Mouse (Mus musculus) kidney, adult 2 months (tissue): ENCODE data around the gene Arih2. TPM values are rescaled to one million over a fixed set of nuclear protein-coding genes. Genes with fewer than 3 reads are reported as not detected.

Experiments
- DNase-seq: peaks from one replicate; pipeline ENCODE4 v3.0.0; 2021
- H3K27ac ChIP-seq: fragments of 200-500 bp; 2 replicates; pipeline ENCODE4 v1.5.1; 2012; ENCODE audit warnings: low read depth, low read length, control low read depth, inconsistent platforms; ENCODE audit not compliant: insufficient read depth
- H3K27me3 ChIP-seq: fragments of 200-500 bp; replicated peaks from 2 replicates; pipeline ENCODE4 v1.6.1; 2012; ENCODE audit warnings: mild to moderate bottlenecking, moderate library complexity, low read length, inconsistent platforms; ENCODE audit not compliant: control insufficient read depth, insufficient read depth
- H3K36me3 ChIP-seq: fragments of 200-500 bp; 2 replicates; pipeline ENCODE4 v1.6.1; 2012; ENCODE audit warnings: mild to moderate bottlenecking, moderate library complexity, low read length, inconsistent platforms; ENCODE audit not compliant: control insufficient read depth, insufficient read depth
- H3K4me1 ChIP-seq: fragments of 200-500 bp; 2 replicates; pipeline ENCODE4 v1.6.1; 2011; ENCODE audit warnings: low read length; ENCODE audit not compliant: control insufficient read depth, insufficient read depth
- H3K4me3 ChIP-seq: fragments of 200-500 bp; 2 replicates; pipeline ENCODE4 v1.5.1; 2011; ENCODE audit warnings: mild to moderate bottlenecking, low read depth, low read length, control low read depth; ENCODE audit not compliant: insufficient read depth
- CTCF ChIP-seq: fragments of 200-500 bp; conservative IDR thresholded peaks from 2 replicates; pipeline ENCODE4 v1.5.1; 2011; ENCODE audit warnings: low read depth, mild to moderate bottlenecking, control low read depth, low read length, moderate library complexity, mixed read lengths; ENCODE audit not compliant: insufficient read depth, insufficient read length
- POLR2A ChIP-seq: fragments of 200-500 bp; IDR thresholded peaks from one replicate; pipeline ENCODE4 v1.6.1; 2011; ENCODE audit warnings: low read depth, low read length, control low read depth
- WGBS: fragments of 180-500 bp; shearing (Covaris S2); methylation state at CpG from one replicate; pipeline ENCODE4 v1.1.7; 2018; 5-methylcytosine and 5-hydroxymethylcytosine counted together
- polyA plus RNA-seq: library from polyadenylated mRNA; depleted of rRNA; stranded (reverse); fragments of >200 nt; gene quantifications from 2 replicates; pipeline ENCODE4 v1.2.3, GENCODE M21; 2012

Gene Arih2
- polyA plus RNA-seq, 1 experiment, result 36.9 TPM

- H3K27me3 ChIP-seq, result no peaks in the 10 kb centered on the region
- H3K4me3 ChIP-seq, result peak overlapping the region; percentile 82
- H3K27ac ChIP-seq, result peak overlapping the region; percentile 78
- DNase-seq, result peak; percentile 36
- no peak for TF ChIP-seq POLR2A
- TF ChIP-seq CTCF, result no peak
- WGBS, result 9% methylated on average over 18 of the region's 18 CpGs
- no peaks in the 10 kb centered on the region for H3K36me3 ChIP-seq
- H3K4me1 ChIP-seq, result peaks cover 10% of the 10 kb centered on the region; the same call in 1 of the 2 replicates
Observed at GRCm38 (mm10) chr9:108567931-108568419, 81.2 kb downstream of the Arih2 start.

GRCm38 (mm10) chr9:108566815-108567776, 82.1 kb downstream of the Arih2 start, which contains the start of gene Ndufaf3:
Gene Ndufaf3, minus strand, starts transcription at chr9:108567434.
- H3K4me1 ChIP-seq, result peaks cover 10% of the 10 kb centered on the region; the same call in 1 of the 2 replicates
- TF ChIP-seq POLR2A (peak; percentile 99), CTCF (peak; percentile 92)

DNA sequence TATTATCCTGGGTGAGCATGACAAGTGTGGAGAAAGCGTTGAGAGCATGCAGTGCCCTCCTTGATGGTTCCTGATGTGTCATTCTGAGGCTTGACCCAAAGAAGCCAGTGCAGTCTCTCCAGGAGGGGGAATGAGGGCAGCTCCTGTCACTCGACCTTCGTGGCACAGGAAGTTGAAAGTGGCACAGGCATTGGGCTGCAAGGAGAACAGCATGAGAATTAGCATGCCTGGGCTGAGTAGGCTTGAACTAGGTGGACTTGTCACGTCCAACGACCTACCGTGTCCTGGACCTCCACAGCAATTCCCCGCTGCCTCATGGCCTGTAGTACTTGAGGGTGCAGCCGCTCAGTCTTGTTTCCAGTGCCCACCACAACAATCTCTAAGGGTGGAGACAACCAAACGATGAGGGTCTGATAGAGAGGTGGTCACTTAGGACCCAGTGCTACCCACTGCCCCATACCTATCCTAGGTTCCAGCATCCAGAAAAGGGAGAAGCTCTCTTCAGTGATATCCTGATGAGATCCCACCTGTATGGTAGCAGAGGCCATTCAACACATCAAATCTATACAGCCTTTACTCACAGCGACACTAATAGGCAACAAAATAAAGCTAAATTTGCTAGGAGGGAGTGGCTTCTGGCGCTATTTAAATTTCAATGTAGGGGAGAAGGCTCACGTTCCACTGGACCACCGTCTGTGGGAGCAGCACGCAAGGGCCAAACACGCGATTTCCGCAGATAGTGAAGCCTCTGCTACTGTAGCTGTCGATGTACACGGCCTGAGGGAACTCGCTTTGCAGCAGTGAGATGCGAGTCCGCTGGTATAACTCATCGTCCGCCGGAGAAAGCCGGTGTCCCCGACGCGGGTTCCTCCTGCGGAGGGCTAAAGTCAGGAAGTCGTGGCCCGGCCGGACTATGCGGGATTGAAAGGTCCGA, 83.0 kb downstream of the Arih2 start:
- no peaks in the 10 kb centered on the region for H3K36me3 ChIP-seq
- 11% methylated on average over 35 of the region's 35 CpGs for WGBS

More at GRCm38 (mm10) chr9:108566815-108567776, 82.1 kb downstream of the Arih2 start, which contains the start of gene Ndufaf3:
- peak within 1 kb of the TSS; percentile 82 for H3K4me3 ChIP-seq
- H3K27ac ChIP-seq, result peak within 1 kb of the TSS; percentile 88
- H3K27me3 ChIP-seq, result no peaks in the 10 kb centered on the region
- peak; percentile 98 for DNase-seq
- no peaks in the 10 kb centered on the region for H3K36me3 ChIP-seq
- WGBS, result under 1% methylated on average over 73 of the region's 73 CpGs

DNA sequence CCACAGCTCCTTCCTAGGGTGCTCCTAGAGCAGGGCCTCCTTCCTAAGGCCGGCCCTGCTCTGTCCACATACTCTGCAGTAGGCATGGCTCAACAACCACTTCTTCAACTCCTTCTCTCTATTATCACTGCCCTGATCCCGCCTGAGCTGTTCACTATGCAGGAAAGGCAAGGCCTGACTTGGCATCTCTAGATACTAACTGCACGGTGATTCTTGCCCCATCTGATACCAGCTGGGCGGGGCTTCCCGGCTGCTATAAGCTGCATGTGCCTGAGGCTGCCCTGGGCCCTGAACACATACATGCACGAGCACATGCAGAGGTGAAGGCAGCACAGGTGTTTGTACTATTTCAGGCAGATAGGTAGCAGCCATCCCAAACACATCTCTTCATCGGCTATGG, 85.1 kb downstream of the Arih2 start:
- H3K27ac ChIP-seq, result no peak overlapping the region
- no peaks in the 10 kb centered on the region for H3K36me3 ChIP-seq
- TF ChIP-seq CTCF, result no peak
- TF ChIP-seq POLR2A, result no peak
- H3K27me3 ChIP-seq, result no peaks in the 10 kb centered on the region
- H3K4me3 ChIP-seq, result no peak overlapping the region
- WGBS, result 74% methylated on average over 7 of the region's 7 CpGs
- peaks cover 6% of the 10 kb centered on the region; the same call in 1 of the 2 replicates for H3K4me1 ChIP-seq
- no peak for DNase-seq

More for the DNA sequence above, 83.0 kb downstream of the Arih2 start:
- H3K27ac ChIP-seq, result peak overlapping the region; percentile 69; the same call in 1 of the 2 replicates
- H3K4me3 ChIP-seq, result peak overlapping the region; percentile 82
- no peak for DNase-seq
- TF ChIP-seq CTCF, result no peak
- TF ChIP-seq POLR2A, result no peak
- H3K4me1 ChIP-seq, result peaks cover 10% of the 10 kb centered on the region; the same call in 1 of the 2 replicates
- no peaks in the 10 kb centered on the region for H3K27me3 ChIP-seq

DNA sequence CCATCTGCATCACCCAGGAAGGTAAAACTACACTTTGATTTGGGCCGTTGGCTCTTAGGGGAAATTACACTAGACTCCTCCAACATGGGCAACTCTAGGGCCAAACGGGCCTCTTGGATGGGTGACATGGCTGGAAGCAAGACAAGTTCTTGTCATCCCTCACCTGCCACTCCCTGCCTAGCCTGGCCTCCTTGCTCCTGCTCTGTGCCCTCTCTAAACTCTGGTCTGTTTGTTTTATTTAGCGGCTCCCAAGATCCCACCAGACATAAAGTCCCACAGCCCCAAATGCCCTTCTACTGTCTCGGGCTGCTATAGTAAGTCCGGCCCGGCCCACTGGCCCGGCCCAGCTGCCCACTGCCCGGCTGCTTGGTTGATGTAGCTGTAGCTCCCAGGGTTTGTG, 85.5 kb downstream of the Arih2 start:
- DNase-seq, result no peak
- Histone ChIP-seq H3K4me1 (peaks cover 6% of the 10 kb centered on the region; the same call in 1 of the 2 replicates), H3K36me3 (no peaks in the 10 kb centered on the region), H3K4me3 (no peak overlapping the region), H3K27me3 (no peaks in the 10 kb centered on the region), H3K27ac (no peak overlapping the region)
- 88% methylated on average over 8 of the region's 8 CpGs for WGBS
- TF ChIP-seq CTCF (no peak), POLR2A (no peak)

GRCm38 (mm10) chr9:108560227-108560841, 88.9 kb downstream of the Arih2 start, which contains the start of gene Impdh2:
Gene Impdh2, plus strand, starts transcription at chr9:108560286.
- H3K4me1 ChIP-seq, result no peaks in the 10 kb centered on the region; the same call in 1 of the 2 replicates
- peak; percentile 97 for DNase-seq
- WGBS, result under 1% methylated on average over 53 of the region's 53 CpGs
- peaks cover 2% of the 10 kb centered on the region; the same call in 1 of the 2 replicates for H3K36me3 ChIP-seq
- peak within 1 kb of the TSS; percentile 13; the same call in 1 of the 2 replicates for H3K27ac ChIP-seq
- no peaks in the 10 kb centered on the region for H3K27me3 ChIP-seq
- peak within 1 kb of the TSS; percentile 57 for H3K4me3 ChIP-seq
- TF ChIP-seq POLR2A (peak; percentile 82), CTCF (no peak)
